Mouse (Mus musculus) gastrocnemius, postnatal 10 days (tissue): ENCODE data around the gene Bbs9. TPM values are rescaled to one million over a fixed set of nuclear protein-coding genes. Genes with fewer than 3 reads are reported as not detected.

Experiments
- DNase-seq: peaks from one replicate; pipeline ENCODE4 v3.0.0; 2021; ENCODE audit warnings: mixed read lengths
- total RNA-seq, 2 experiments: library from RNA; stranded (reverse); gene quantifications; 2 replicates each; pipeline ENCODE4 v1.2.3; 2021

Gene Bbs9
- total RNA-seq, 2 experiments from 2014 or later, result 9.6 to 11.3 TPM

DNA sequence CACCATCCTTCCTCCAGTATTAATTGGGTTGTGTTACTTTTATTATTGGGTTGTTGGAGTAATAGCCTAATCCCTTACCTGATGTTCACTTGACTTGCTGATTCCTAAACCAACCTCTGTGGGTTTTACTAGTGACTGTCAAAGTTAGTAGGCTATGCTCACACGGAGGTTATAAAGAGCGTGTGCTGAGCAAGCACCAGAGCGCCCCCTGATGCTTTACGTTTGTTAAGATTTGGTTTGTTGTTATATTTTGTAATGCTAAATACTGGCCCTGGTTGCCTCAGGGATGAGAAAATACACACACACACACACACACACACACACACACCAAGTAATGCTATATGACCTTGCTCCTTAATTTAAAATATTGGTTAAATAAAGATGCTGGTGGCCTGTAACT lies 219.9 kb downstream of the Bbs9 start:
- no peak for DNase-seq

DNA sequence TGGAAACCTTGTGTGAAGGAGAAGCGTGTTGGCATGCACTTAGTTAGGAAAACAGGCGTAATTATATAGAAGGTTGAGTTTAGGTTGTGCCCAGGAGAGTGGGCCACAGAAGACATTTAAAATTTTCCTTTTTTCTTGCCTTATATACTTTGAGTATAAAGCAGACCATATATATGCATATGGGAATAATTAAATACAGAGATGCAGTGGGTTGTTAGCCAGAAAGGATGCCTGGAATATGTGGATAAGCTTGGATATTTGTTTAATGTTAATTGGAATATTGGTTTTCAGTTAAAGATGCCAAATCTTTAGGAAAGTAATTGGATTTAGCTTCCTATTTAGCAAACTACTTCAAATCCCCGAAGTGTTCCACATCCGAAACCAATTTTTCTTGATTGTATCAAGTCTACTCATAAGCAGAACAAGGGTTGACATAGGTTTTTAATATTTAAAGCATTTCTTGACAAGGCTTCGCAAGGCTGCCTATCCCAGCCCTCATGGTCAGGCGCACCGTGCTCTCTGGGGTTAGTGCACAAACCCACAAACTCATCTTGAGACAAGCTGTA lies 221.4 kb downstream of the Bbs9 start:
- no peak for DNase-seq

DNA sequence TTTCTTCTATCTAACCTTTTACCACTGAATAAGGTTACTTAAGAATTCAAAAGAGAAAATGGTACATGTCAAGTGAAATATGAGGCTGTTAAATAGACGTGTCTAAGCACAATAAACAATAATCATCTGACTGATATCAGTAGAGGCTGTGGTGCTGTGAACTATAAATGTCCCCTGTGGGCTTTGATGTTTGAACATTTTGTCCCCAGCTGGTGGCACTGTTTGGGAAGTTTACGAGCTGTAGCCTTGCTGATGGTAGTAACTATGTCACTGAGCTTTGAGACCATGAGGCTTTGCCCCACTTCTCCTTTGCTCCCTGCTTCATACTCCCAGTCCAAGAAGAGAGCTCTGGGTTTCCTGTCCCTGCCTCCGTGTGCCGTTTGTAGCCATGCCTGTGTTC lies 222.3 kb downstream of the Bbs9 start:
- DNase-seq, result no peak

DNA sequence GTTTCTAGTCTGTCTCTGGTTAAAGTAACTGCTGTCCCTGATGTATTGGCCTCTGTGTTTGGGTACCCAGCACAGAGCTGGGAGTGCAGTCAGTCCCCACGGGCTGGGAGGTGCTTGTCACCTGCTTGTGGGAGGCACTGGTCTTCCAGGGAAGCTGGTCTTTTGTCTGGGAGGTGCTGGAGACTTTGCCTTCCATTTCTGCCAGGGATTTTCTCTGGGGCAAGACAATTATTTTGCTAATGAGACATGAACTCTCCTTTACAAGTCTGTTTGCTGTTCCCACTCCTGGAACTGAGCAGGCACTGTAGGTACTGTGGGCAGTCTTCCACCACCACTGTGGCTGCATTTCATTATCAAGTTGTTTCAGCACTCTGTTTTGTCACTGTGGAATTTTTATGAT lies 223.0 kb downstream of the Bbs9 start:
- DNase-seq, result no peak

DNA sequence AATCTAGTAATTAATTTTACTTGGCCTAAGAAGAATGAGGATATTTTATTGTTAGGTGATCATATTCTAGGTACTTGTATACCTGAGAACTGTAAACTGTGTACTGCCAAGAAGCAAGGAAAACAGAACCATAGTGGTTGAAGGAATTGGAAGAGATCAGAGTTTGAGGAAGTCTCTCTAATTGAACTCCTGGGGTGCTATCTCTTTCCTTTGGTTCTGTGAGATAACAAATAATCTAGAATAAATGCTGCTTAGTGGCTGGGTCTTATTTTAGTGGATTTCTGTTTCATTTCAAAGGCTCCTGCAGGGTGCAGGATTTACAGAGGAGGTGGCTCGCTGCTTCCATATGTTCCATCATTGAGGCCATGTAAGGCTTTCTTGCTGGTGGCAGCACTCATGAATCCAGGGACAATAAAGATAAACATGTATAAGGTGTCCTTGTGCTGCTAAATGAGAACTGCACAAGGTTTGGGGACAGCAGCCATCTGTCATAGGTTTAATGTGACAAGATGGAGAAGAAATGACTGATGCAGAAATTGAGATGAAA lies 226.6 kb downstream of the Bbs9 start:
- DNase-seq, result no peak

DNA sequence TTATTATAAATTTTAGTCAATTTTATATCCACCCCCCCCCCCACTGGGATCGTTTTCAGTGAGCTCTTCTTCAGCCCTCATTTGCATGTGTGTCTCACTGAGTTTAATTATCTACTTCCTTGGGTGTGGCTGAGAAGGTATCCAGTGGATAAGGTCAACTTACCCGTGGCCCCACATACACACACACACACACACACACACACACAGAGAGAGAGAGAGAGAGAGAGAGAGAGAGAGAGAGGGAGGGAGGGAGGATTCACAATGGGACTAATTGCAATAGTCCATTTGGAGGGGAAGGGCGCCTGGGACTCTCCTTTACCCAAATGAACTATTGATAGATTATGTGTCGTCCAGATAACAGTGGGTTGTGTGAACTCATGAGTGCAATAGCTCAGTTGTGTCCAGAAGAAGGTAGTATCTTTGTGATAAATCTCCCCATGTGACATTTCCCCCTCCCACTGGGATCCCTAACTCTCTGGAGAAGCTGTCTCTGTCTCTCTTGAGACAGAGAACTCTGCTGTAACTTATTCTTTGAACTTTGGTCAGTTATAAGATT lies 227.4 kb downstream of the Bbs9 start:
- no peak for DNase-seq

DNA sequence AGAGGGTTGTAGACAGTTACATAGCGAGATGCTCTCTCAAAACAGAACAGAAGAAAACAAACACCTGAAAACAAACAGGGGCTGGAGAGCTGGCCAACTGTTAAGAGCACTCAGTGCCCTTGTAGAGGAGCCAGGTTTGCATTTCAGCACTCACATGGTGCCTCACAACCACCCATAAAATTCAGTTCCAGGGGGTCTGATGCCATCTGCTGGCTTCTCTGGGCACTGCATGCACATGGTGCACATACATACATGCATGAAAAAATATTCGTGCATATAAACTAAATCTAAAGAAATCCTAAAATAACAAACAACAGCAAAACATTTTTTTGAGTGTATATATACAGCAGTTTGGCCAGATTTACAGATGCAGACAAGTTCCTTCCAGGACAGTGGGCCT lies 228.0 kb downstream of the Bbs9 start:
- no peak for DNase-seq

DNA sequence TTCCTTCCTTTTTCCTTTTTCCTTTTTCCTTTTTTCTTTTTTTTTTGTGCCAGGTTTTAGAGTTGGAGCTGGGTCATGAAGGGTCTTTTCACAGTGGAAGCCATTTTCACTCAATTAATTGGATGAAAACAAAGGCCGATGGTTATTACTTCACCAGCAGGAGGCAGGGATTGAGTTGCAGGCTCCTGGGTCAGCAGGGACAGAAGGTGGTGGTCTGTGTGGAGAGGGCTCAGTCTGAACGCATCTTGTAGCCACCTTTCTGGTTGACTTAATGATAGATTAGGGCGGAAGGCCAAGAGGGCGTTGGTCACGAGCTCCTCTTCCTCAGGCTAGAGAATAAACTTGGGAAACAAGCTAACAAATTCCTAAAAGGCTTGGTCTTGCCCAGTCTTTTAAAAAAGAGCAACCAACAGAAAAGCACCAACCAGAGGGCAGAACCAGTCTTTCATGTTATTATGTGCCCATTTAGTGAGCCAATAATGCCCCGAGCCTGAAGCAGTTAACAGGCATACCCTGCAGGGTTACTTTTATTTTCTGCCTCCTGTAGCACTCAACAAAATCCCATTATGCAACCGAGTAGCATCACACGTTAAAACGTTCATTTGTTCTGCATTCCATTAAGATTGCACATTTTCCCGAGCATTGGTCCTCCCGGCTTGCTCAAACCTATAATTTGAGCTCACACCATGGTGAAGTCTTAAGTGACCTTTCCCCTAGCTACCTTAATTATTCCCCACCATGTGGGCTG lies 231.8 kb downstream of the Bbs9 start:
- DNase-seq, result no peak

DNA sequence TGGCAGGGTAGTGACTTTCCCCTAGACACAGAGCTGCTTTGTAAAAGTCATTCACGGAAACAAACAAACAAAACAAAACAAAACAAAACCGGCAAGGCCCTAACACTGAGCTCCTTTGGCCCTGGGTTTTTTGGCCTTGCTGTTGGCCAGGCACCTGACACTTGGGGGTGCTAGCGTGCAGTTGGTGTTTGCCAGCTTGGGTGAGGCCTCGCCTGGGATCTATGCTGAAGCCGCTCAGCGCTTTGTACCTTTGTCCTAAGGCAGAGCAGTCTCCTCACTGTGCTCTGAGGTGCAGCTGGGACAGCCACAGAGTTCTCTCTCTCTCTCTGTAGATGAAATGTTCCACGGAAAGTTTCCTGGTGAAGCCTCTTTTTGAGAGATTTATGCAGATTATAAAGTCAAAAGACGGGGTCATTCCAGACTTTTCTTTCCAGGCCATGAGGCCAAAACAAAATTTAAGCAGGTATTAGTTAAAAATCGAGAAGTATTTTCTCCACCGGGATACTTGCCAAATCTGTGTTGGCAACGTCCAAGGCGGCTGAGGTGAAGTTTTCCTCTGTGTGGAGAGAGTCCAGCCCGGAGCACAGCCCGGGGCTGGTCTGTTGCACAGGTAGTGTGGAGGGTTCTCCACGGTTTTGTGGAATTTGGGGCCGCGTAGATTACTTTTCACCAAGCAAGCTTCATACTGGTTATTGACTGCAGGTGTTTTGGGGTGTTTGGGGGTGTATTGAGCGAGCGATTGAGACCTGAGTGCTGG lies 233.6 kb downstream of the Bbs9 start:
- peak; percentile 59 for DNase-seq

DNA sequence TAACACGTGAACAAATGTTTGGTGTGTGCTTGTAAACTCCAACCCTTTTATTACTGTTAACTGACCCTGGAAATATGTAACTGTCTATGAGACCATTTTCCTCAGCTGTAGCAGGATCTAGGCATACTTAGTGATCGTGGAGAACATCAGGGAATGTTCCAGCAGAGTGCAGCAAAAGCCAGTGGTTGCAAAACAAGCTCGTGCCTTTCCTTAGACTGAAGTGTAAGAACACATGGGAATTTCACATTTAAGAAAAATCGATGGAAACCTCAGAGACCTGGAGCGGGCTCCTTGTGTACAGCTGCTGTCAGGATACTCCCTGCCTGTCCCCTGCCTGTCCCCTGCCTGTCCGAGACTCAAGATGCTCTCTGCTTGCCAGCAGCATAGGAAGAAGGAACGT lies 234.5 kb downstream of the Bbs9 start:
- no peak for DNase-seq

DNA sequence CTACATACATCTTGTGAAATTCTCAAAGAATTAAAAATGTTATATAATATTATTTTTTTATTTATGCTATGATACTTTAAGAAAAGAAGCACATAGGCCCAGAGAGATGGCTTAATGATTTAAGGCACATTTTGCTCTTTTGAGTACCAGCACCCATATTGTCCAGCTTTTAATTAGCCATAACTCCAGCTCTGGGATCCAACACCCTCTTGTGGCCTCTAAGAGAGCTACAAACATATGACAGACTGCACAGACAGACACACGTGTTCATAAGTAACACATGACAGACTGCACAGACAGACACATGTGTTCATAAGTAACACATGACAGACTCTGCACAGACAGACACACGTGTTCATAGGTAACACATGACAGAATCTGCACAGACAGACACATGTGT lies 235.8 kb downstream of the Bbs9 start:
- no peak for DNase-seq

DNA sequence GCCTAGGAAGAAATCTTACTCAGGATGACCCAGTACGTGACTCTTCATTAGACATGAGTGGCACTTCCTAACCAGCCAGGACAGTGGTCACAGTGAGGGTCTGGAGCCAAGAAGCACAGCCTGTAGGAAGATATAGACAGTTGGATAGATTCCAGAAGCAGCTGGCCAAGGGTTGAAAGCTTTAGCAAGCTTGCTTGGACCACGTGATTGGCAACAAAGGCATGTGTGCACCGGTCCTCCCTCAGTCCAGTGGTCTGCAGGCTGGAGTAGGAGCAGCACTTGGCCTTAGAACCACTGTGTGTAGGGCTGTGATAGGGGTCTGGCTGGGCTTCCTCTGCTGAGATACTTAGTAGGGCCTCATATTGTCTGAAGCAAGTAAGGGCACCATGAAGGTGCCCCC lies 237.2 kb downstream of the Bbs9 start:
- DNase-seq, result no peak

DNA sequence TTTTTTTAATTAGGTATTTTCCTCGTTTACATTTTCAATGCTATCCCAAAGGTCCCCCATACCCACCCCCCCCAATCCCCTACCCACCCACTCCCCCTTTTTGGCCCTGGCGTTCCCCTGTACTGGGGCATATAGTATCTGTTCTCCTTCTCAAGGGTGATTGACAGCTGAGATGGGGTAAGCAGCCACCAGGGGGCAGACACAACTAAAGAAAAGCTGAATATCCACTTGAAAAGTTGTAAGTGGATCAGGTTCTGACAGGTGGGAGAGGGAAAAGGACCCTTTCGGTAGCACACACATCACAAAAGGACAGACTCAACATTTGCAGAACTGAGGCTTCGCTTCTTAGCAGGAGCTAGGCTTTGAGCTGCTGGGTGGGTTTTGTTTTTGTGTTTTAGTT lies 237.8 kb downstream of the Bbs9 start:
- DNase-seq, result peak; percentile 60

DNA sequence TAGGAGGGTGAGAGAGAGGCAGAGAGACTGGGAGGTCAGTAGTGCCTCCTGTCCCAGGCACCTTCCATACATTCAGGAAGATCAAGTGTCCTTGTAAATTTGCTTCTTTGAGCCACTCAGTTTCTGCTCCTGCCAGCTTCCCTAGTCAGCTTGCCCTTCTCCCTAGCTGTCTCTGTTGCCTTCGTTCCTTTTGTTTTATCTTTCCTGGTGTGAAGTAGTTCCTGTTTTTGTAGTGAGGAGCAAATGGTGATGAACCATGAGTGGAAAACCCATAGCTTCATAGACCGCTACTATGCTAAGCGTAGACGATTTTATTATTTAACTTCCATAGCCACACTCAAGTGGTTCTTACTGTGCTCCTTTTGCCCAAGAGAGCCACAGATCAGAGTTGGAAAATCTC lies 242.1 kb downstream of the Bbs9 start:
- no peak for DNase-seq

DNA sequence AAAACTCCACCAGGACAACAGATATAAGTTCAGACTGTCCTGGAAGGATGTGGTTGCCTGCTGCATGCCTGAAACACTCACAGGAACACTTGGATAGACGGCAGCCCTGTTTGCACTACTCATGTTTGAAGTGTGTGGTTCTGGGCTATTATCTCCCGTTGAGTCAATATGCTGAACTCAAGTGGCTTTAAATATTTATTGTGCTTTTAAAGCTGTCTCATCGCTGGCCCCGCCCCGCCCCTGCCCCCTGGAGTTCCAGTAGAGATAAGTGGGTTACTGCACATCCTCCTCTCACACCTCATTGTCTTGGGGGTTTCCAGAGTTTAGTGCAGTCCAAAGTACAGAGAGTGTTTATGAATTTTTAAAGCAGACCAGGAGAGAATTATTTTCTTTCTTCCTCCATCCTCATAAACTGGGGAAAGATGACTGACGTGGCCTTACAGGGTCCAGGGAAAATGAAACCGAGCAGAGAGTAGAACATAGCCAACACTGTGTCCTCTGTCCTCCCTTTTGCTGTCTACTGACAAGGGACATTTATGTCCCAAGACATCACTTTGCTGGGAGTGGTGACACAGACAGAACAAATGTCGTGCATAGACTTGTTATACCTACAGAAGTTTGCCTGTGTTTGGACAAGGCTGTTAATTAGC lies 242.8 kb downstream of the Bbs9 start:
- no peak for DNase-seq

DNA sequence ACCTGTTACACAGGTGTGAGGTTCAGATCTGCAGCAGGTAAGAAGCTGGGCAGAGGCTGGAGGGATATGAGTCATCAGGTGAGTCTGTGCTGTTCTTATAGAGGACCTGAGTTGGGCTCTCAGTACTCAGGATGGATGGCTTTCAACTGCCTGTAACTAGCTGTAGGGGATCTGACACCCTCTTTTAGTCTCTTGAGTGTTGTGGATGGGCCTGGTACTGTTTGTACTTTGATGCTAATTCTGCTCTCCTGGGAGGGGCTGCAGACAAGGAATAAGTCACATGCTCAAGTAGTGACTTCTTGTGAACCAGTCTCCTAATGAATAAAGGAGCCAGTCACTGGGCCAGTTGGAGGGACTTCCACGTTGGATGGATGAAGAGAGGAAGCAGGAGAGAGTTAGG lies 257.1 kb downstream of the Bbs9 start:
- no peak for DNase-seq

DNA sequence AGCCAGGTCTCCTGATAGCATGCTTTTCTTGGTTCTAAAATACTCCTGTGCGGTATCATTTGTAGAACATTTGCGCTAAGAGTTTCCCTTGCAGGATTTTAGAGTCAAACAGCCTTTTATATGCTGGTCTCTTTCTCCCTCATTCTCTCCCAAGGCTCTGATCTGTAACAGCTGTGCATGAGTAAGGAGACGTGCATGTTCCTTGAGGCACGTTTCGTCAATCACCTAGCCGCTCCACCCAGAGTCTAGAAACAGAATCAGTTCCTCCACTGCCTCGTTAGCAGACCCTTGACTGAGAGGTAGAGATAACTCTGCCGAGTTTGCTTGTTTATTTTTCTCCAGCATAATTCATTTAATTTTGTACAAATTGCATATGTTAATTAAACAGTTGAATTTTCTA lies 259.4 kb downstream of the Bbs9 start:
- DNase-seq, result no peak

DNA sequence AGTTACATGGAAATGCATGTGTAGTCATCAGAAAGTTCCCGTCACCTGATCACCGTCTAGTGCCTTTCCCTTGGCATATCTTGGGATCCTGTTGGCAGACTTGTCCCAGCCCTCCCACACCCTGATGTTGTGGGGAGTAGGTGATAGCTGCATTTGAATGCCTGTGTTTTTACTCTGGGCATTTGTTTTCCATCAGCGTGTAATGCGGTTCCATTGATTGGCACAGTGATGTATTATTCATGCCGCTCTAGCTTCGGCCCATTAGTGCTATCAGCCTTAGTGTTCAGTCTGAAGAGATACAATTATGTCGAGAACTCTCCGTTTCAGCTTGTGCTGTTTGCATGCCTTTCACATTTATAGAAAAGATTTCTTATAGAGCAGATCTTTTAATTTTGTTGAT lies 259.9 kb downstream of the Bbs9 start:
- no peak for DNase-seq

DNA sequence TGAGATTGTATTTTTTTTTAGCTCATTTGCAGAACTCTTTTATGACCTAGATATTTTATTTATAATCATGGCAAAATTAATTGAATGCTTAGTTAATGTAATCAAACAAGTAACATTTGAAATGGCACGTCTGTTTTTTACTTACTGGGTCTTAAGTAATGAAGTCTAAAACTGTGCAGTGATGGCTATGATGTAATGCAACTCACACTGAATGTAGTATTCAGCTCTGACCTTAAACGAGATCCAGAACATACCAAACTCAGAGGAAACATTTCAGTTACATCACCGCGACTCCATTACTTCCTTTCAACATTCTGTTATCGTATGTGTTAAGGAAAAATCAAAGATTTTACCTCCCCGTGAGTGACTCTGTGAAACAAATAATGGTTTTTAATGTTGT lies 262.4 kb downstream of the Bbs9 start:
- no peak for DNase-seq

DNA sequence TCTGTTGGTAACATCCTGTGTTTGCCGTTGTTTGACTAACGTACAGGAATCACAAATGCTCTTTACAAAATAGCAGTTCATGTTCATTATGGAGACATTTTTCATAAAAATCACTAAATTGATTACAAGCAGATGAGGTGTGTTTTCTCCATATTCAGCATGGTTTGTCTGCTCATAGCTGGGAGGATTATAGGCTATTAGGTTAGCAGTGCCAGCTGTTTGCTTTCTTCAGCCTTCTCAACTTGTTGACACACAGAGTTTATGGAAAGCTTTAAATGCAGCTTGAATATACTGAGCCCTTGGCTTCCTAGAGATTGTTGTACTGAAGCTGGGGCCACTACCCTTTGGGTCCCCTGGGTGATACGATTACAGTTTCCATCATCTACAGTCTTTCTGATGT lies 263.3 kb downstream of the Bbs9 start:
- DNase-seq, result no peak

DNA sequence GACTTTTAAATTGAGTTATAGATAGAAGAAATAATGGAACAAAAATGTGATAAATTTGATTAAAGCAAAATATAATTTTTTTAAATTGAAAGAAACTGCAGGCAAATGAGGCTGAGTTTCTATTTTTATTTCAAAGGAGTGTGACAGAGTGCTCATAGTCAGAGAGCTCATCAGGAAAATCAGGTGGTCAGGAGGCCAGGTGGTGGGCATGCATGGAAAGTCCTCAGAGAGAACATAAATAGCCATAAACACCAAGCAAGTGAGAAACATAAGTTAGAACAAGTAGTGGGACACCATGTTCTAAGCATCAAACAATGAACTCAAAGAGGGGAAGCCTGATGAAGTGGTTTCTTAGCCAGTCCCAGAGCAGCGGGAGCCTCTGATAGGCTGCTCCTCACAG lies 266.5 kb downstream of the Bbs9 start:
- no peak for DNase-seq

DNA sequence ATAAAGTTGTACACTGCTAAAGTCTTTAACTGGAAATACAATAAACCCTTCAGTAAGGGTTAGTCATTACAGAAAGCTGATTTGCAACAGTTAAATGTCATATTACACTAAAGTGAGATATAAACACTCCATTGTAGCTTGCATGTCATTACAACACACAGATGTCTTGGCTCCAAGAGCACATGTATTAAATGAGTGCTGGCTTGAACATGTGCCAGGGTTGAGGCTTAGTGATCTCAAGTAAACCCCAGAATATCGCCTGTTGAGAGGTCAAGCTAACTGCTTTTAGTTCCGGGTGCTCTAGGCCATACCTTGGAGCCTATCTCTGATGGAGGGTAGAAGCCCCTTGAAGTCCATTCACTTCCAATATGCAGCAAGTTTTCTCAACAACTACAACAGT lies 273.1 kb downstream of the Bbs9 start:
- DNase-seq, result peak; percentile 40
